Mouse (Mus musculus): ENCODE measurements around the gene Klhl2. TPM values are rescaled to one million over a fixed set of nuclear protein-coding genes. Genes with fewer than 3 reads are reported as not detected.

Klhl2 gene
- 5.8 and 6.5 TPM in 2 replicates for polyA plus RNA-seq (2015; fragmentation: Nextera tagmentation; extraction: Ambion mirVana)

DNA sequence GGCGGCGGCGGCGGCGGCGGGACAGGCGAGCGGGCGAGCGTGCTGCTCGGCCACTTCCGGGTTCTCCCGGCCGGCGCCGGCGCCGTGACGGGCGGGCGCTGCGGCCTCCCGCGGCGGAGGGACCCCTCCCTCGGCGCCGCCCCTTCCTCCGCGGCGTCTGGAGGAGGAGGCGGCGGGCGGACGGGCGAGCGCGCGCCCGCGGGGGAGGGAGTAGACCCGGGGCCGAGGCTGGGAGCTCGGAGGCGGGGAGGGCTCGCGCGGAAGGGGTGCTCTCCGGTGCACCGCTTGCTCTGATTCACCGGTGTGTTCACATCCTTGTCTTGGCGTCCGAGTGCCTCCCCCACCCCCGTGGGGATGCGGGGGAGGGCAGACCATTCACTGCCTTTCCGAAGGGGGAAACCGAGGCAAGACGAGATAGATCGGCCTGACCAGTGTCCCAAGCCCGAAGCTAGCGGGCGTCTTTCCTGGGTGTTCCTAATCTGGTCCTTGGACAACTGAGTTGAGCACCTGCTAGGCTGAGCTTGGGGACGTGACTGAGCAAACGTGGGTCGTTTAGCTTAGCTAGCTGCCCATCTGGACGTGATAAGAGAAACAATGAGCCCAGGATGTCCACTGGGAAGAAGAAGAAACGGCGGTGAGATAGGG lies at the start of gene Klhl2:
TSS of gene Klhl2 (minus strand) at position 121 of the 645 bp plus-strand sequence.

DNA sequence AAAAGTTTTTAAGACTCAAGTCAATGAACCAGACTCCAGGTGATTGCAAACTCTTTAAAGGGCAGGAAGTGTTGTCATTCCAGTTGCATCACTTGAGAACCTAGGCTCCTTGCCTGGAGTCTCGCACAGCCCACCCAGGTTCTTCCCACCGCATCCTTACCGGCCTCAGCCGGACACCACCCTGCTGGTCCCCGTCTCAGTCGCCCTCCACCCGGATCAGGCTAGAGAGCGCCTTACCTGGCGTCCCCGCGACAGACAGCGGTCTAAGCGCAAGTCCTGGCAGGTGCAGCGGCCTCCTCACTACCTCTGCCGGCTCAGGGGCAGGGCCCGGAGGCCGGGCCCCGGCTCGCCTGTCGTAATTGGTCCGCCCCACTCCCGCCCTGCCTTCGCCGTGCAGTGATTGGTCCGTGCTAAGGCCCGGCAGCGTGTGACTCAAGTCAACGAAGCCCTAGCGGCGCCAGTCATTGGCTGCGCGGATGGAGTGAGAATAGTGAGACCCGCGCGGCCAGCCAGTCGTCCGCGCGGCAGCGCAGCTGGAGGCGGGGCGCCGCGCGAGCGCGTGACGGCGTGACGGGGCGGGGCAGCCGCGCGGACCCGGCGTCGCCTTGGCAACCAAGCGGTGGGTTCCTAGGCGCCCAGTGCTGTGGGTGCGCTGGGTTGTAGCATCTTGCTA lies 116.4 kb downstream of the Klhl2 start, which contains the start of gene Msmo1:
TSS of gene Msmo1 (minus strand) at position 522 of the 673 bp plus-strand sequence.

DNA sequence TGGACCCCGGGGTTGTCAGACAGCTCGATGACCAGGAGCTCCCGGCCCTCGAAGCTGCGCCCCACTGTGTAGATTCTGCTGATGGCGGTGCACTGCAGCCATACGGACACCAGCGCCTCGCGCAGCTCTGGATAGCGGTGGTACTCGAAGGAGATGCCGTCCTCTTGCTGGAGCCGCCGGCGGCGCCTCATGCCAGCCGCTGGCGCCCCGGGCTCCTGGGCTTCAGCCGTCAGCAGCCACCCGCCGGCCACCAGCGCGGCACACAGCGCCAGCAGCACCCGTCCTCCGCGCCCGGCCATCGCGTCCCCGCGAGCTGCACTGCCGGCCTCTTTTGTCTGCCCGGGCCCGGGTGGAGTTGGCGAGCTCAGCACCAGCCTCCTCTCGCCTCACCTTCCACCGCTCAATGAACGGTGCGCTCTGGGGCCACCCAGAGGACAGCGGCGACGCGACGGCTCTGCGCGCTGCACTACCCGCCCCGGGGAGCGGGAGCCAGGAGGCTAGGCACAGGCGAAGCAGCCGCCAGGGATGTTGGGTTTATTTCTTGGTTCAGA lies 157.1 kb downstream of the Klhl2 start, which contains the start of gene Cpe:
TSS of gene Cpe (minus strand) at position 404 of the 551 bp plus-strand sequence.

Other genes with a start within 250 kb of the Klhl2 start
- gene Cpe, start 157.0 kb downstream of the Klhl2 start, polyA plus RNA-seq (2015; fragmentation: Nextera tagmentation; extraction: Ambion mirVana) = 32.6 and 33.5 TPM in 2 replicates
- gene Msmo1, start 116.2 kb downstream of the Klhl2 start, polyA plus RNA-seq (2015; fragmentation: Nextera tagmentation; extraction: Ambion mirVana) = 18.1 and 18.3 TPM in 2 replicates
- 28.6 and 31.4 TPM in 2 replicates for gene Tmem192, start 97.2 kb upstream of the Klhl2 start, polyA plus RNA-seq (2015; fragmentation: Nextera tagmentation; extraction: Ambion mirVana)
- gene Trim75, start 137.8 kb upstream of the Klhl2 start, polyA plus RNA-seq (2015; fragmentation: Nextera tagmentation; extraction: Ambion mirVana) = not detected in 2 replicates
- gene Trim61, start 168.5 kb upstream of the Klhl2 start, polyA plus RNA-seq (2015; fragmentation: Nextera tagmentation; extraction: Ambion mirVana) = 0.08 and 0.16 TPM in 2 replicates
- gene Trim60, start 168.6 kb upstream of the Klhl2 start, polyA plus RNA-seq (2015; fragmentation: Nextera tagmentation; extraction: Ambion mirVana) = not detected in 2 replicates
- gene Apela, start 187.3 kb upstream of the Klhl2 start, polyA plus RNA-seq (2015; fragmentation: Nextera tagmentation; extraction: Ambion mirVana) = 5.8 and 7.0 TPM in 2 replicates
- gene Gm10663, start 225.0 kb upstream of the Klhl2 start, polyA plus RNA-seq (2015; fragmentation: Nextera tagmentation; extraction: Ambion mirVana) = not detected in 2 replicates